Mouse (Mus musculus): ENCODE measurements around the gene Ccdc187. TPM values are rescaled to one million over a fixed set of nuclear protein-coding genes. Genes with fewer than 3 reads are reported as not detected.

Ccdc187 gene
- polyA plus RNA-seq, 1 experiment from 2014 or later = 0.58 TPM

DNA sequence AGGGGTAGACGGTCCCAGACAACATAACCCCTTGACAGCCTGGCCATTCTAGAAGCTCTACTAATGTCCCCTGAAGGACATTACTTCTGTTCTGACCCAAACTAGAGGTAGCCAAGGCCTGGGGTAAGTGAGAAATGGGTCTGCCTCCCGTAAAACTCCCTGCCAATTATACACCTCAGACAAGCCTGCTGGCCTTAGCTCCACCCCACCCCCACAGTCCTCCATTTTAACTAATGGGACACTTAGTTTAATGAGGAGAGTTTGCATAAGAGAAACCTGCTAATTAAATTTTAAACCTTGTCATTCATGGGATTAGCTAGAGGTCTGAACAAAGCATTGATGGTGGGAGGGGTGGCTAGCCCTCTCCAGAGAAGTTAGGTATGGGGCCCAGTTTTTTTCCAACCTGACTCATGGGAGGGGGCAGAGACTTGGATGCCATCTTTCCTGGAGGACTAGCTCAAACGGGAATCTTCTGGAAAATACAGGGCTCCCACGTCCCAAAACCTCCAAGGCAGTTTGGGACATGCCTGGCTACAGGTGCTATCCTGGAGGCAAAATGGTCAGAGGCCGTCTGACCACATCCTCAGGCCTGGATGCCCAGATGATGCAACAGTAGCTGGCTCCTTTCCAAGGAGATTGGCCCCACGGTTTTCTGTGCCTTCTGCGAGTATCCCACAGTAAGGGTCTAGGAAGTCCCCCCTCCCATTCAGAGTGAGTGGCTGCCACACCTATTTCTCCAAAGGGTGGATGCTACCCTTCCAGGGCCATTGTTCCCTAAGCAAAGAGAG is 99.6 kb downstream of the Ccdc187 start:
- Histone ChIP-seq H3K27me3 (ENCODE audit: control insufficient read depth, insufficient read depth, low read length) (peaks cover 41% of the 10 kb centered on the region), H3K9me3 (ENCODE audit: control insufficient read depth, low read depth, low read length) (no peaks in the 10 kb centered on the region), H3K9ac (replicated peaks; ENCODE audit: low read depth, low read length) (no peak overlapping the region), H3K4me2 (replicated peaks; ENCODE audit: low read depth, low read length) (no peak overlapping the region), H3K27ac (ENCODE audit: low read length) (no peak overlapping the region), H3K36me3 (ENCODE audit: control insufficient read depth, insufficient read depth, low read length) (no peaks in the 10 kb centered on the region), H3K4me3 (ENCODE audit: low read depth, low read length) (no peak overlapping the region), H3K4me1 (ENCODE audit: control insufficient read depth, insufficient read depth, low read length) (no peaks in the 10 kb centered on the region)
- WGBS = 49% methylated on average over 7 of the region's 7 CpGs
- ATAC-seq (ENCODE audit: insufficient number of reproducible peaks, insufficient read depth, low FRiP score, low read depth) = no peak

Other genes with a start within 250 kb of the Ccdc187 start
- 10.4 and 12.0 TPM in 2 replicates for gene Nacc2, start 171.3 kb downstream of the Ccdc187 start, polyA plus RNA-seq (2014; fragmentation: Nextera tagmentation; extraction: Ambion mirVana)
- gene Lhx3, start 86.3 kb downstream of the Ccdc187 start, polyA plus RNA-seq (2014; fragmentation: Nextera tagmentation; extraction: Ambion mirVana) = not detected in 2 replicates
- 17.5 and 18.8 TPM in 2 replicates for gene Qsox2, start 57.0 kb downstream of the Ccdc187 start, polyA plus RNA-seq (2014; fragmentation: Nextera tagmentation; extraction: Ambion mirVana)
- gene Gpsm1, start 21.0 kb upstream of the Ccdc187 start, polyA plus RNA-seq (2014; fragmentation: Nextera tagmentation; extraction: Ambion mirVana) = 24.0 and 24.1 TPM in 2 replicates
- 25.6 and 27.6 TPM in 2 replicates for gene Dnlz, start 57.6 kb upstream of the Ccdc187 start, polyA plus RNA-seq (2014; fragmentation: Nextera tagmentation; extraction: Ambion mirVana)
- 0.51 and 0.88 TPM in 2 replicates for gene Card9, start 66.4 kb upstream of the Ccdc187 start, polyA plus RNA-seq (2014; fragmentation: Nextera tagmentation; extraction: Ambion mirVana)
- gene Snapc4, start 86.1 kb upstream of the Ccdc187 start, polyA plus RNA-seq (2014; fragmentation: Nextera tagmentation; extraction: Ambion mirVana) = 29.4 and 32.2 TPM in 2 replicates
- 102 and 117 TPM in 2 replicates for gene Entr1, start 94.8 kb upstream of the Ccdc187 start, polyA plus RNA-seq (2014; fragmentation: Nextera tagmentation; extraction: Ambion mirVana)
- 83.2 and 86.5 TPM in 2 replicates for gene Pmpca, start 94.8 kb upstream of the Ccdc187 start, polyA plus RNA-seq (2014; fragmentation: Nextera tagmentation; extraction: Ambion mirVana)
- 20.0 and 24.0 TPM in 2 replicates for gene Inpp5e, start 114.6 kb upstream of the Ccdc187 start, polyA plus RNA-seq (2014; fragmentation: Nextera tagmentation; extraction: Ambion mirVana)
- 33.4 and 37.7 TPM in 2 replicates for gene Sec16a, start 150.7 kb upstream of the Ccdc187 start, polyA plus RNA-seq (2014; fragmentation: Nextera tagmentation; extraction: Ambion mirVana)
- 29.5 and 31.7 TPM in 2 replicates for gene Notch1, start 222.1 kb upstream of the Ccdc187 start, polyA plus RNA-seq (2014; fragmentation: Nextera tagmentation; extraction: Ambion mirVana)

Measured in stomach, embryonic 14.5 days (tissue).